Mouse (Mus musculus): ENCODE measurements around the gene Syne3.
A peak's percentile ranks its signal among the peaks of the same experiment; 100 is the strongest.

The Syne3 gene

GRCm38 (mm10) chr12:105025947-105026586, 16.5 kb upstream of the Syne3 start:
- DNase-seq (ENCODE audit: extremely low spot score, low spot score), result no peak

GRCm38 (mm10) chr12:105025271-105025946, 15.8 kb upstream of the Syne3 start:
- DNase-seq (ENCODE audit: extremely low spot score, low spot score), result peak; percentile 52

GRCm38 (mm10) chr12:105022776-105023175, 13.2 kb upstream of the Syne3 start:
- DNase-seq (ENCODE audit: extremely low spot score, low spot score), result no peak

GRCm38 (mm10) chr12:105022141-105022540, 12.5 kb upstream of the Syne3 start:
- DNase-seq (ENCODE audit: extremely low spot score, low spot score), result no peak

- no peak for DNase-seq (ENCODE audit: extremely low spot score, low spot score)
Observed at GRCm38 (mm10) chr12:105021441-105022069, 11.9 kb upstream of the Syne3 start.

- no peak for DNase-seq (ENCODE audit: extremely low spot score, low spot score)
Observed at GRCm38 (mm10) chr12:105019359-105020219, 10.0 kb upstream of the Syne3 start.

GRCm38 (mm10) chr12:105016639-105017038, 7.0 kb upstream of the Syne3 start:
- no peak for DNase-seq (ENCODE audit: extremely low spot score, low spot score)

- no peak for DNase-seq (ENCODE audit: extremely low spot score, low spot score)
Observed at GRCm38 (mm10) chr12:105016199-105016598, 6.6 kb upstream of the Syne3 start.

- peak; percentile 14 for DNase-seq (ENCODE audit: extremely low spot score, low spot score)
Observed at GRCm38 (mm10) chr12:105013065-105013464, 3.5 kb upstream of the Syne3 start.

- DNase-seq (ENCODE audit: extremely low spot score, low spot score), result peak; percentile 10
Observed at GRCm38 (mm10) chr12:105012314-105012713, 2.7 kb upstream of the Syne3 start.

GRCm38 (mm10) chr12:105011589-105011988, 2.0 kb upstream of the Syne3 start:
- DNase-seq (ENCODE audit: extremely low spot score, low spot score), result no peak

- peak; percentile 13 for DNase-seq (ENCODE audit: extremely low spot score, low spot score)
Observed at GRCm38 (mm10) chr12:105010213-105010790, 693 bp upstream of the Syne3 start.

- DNase-seq (ENCODE audit: extremely low spot score, low spot score), result peak; percentile 30
Observed at GRCm38 (mm10) chr12:105008752-105009178, 844 bp downstream of the Syne3 start.

- no peak for DNase-seq (ENCODE audit: extremely low spot score, low spot score)
Observed at GRCm38 (mm10) chr12:105008150-105008549, 1.5 kb downstream of the Syne3 start.

- no peak for DNase-seq (ENCODE audit: extremely low spot score, low spot score)
Observed at GRCm38 (mm10) chr12:105005715-105005972, 4.0 kb downstream of the Syne3 start.

GRCm38 (mm10) chr12:105004956-105005714, 4.5 kb downstream of the Syne3 start:
- DNase-seq (ENCODE audit: extremely low spot score, low spot score), result no peak

GRCm38 (mm10) chr12:105003715-105004114, 5.9 kb downstream of the Syne3 start:
- DNase-seq (ENCODE audit: extremely low spot score, low spot score), result no peak

GRCm38 (mm10) chr12:105003158-105003557, 6.5 kb downstream of the Syne3 start:
- no peak for DNase-seq (ENCODE audit: extremely low spot score, low spot score)

GRCm38 (mm10) chr12:105002340-105003132, 7.1 kb downstream of the Syne3 start:
- DNase-seq (ENCODE audit: extremely low spot score, low spot score), result peak; percentile 35

GRCm38 (mm10) chr12:105001317-105001716, 8.3 kb downstream of the Syne3 start:
- DNase-seq (ENCODE audit: extremely low spot score, low spot score), result no peak
